9 mouse cellular contexts compared by ENCODE assay signal in the genomic region with DNA sequence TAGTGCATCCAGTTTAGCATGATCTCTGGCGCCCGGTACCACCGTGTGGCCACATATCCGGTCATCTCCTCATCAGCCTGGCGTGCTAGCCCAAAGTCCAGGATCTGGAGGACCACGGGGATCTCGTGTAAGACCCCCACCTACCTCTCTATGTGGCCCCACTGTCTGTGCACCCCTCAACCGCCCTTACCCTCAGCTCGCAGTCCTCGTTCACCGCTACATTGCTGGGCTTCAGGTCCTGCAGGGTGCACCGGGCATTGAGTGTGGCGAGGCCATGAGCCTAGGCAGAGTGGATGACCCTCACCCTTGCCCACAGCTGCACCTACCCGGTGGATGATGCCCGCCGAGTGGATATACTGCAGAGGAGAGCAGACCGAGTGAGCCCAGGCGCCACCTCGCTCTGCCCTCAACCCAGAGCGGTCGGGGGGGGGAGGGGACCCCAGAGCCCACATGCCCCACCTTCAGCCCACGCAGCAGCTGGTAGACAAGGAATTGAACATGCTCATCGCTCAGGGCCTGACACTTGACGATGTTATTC. TPM values are rescaled to one million over a fixed set of nuclear protein-coding genes. Genes with fewer than 3 reads are reported as not detected.
DNase-seq lines count a peak whose midpoint lies in the region; ATAC-seq and TF ChIP-seq lines count a peak whose summit lies in the region.
"Had no signal": no experiment of that assay in that cellular context is flagged by ENCODE, and none has a peak within 500 bp of the region (broad histone marks: within the 10 kb centered on the region; RNA-seq: fewer than 3 reads in every experiment).

No protein-coding gene starts in this region.

- H3K9me3 ChIP-seq in heart, embryonic 10.5 days = no peaks in the 10 kb centered on the region
- no peaks in the 10 kb centered on the region for H3K9me3 ChIP-seq in forebrain, embryonic 13.5 days (replicated peaks)
- H3K9me3 ChIP-seq in limb, embryonic 14.5 days (ENCODE audit: control insufficient read depth, low read length) = no peaks in the 10 kb centered on the region

- no peak for DNase-seq in heart, embryonic 10.5 days (ENCODE audit: low spot score)
- no peak for DNase-seq in heart, postnatal 36 days
- peak; percentile 18 for DNase-seq in CD4-positive helper T cell, adult 2 months (ENCODE audit: low read depth, low spot score)
- DNase-seq in limb, embryonic 14.5 days (ENCODE audit: low spot score) = no peak
- DNase-seq in right cerebral cortex, adult 18-20 months = no peak
- no peak for DNase-seq in spleen, postnatal 4 days (ENCODE audit: low spot score in 2 of 2)
- no peak for DNase-seq in gastrocnemius, adult 2 months
- DNase-seq: gastrocnemius, postnatal 36 days had no signal

- no peak for TF ChIP-seq CTCF in gastrocnemius, adult 2 months (IDR thresholded peaks at IDR 0.05)

- no peaks in the 10 kb centered on the region for H3K36me3 ChIP-seq in heart, embryonic 10.5 days
- H3K36me3 ChIP-seq in forebrain, embryonic 13.5 days (ENCODE audit: poor library complexity, severe bottlenecking) = peaks cover 41% of the 10 kb centered on the region
- no peaks in the 10 kb centered on the region for H3K36me3 ChIP-seq in limb, embryonic 14.5 days (ENCODE audit: control insufficient read depth, insufficient read depth, low read length)

- ATAC-seq in forebrain, embryonic 13.5 days = no peak
- ATAC-seq in limb, embryonic 14.5 days (ENCODE audit: low FRiP score, low read depth) = no peak

- TF ChIP-seq POLR2A in limb, embryonic 14.5 days (IDR thresholded peaks at IDR 0.05; ENCODE audit: borderline replicate concordance, extremely low read depth, insufficient read depth, insufficient read length) = no peak

- H3K4me1 ChIP-seq in heart, embryonic 10.5 days = peaks cover 53% of the 10 kb centered on the region
- H3K4me1 ChIP-seq in forebrain, embryonic 13.5 days = peaks cover 42% of the 10 kb centered on the region
- peaks cover 26% of the 10 kb centered on the region for H3K4me1 ChIP-seq in limb, embryonic 14.5 days (ENCODE audit: control insufficient read depth, insufficient read depth, low read length)

- H3K9ac ChIP-seq in forebrain, embryonic 13.5 days = no peak overlapping the region
- no peak overlapping the region for H3K9ac ChIP-seq in limb, embryonic 14.5 days (ENCODE audit: low read depth, low read length, severe bottlenecking)

- no peak overlapping the region for H3K27ac ChIP-seq in heart, embryonic 10.5 days
- H3K27ac ChIP-seq in forebrain, embryonic 13.5 days = no peak overlapping the region
- no peak overlapping the region for H3K27ac ChIP-seq in limb, embryonic 14.5 days (replicated peaks; ENCODE audit: low read depth, low read length)
- no peak overlapping the region for H3K27ac ChIP-seq in gastrocnemius, adult 2 months

- H3K27me3 ChIP-seq in heart, embryonic 10.5 days (ENCODE audit: insufficient read depth, poor library complexity, severe bottlenecking) = peaks cover 96% of the 10 kb centered on the region
- H3K27me3 ChIP-seq in forebrain, embryonic 13.5 days = no peaks in the 10 kb centered on the region
- peaks cover 34% of the 10 kb centered on the region for H3K27me3 ChIP-seq in limb, embryonic 14.5 days (ENCODE audit: control insufficient read depth, insufficient read depth, low read length)

- H3K4me3 ChIP-seq in heart, embryonic 10.5 days = peak overlapping the region; percentile 8; the same call in 1 of the 2 replicates
- H3K4me3 ChIP-seq in forebrain, embryonic 13.5 days = peak overlapping the region; percentile 75
- no peak overlapping the region; the same call in 1 of the 2 replicates for H3K4me3 ChIP-seq in limb, embryonic 14.5 days (replicated peaks; ENCODE audit: low read length)
- H3K4me3 ChIP-seq in gastrocnemius, adult 2 months = no peak overlapping the region

- intact Hi-C loops in heart, postnatal 36 days (cut with DNase I) = no loop called here
- intact Hi-C loops in gastrocnemius, adult 2 months (cut with DNase I) = no loop called here

- H3K4me2 ChIP-seq in forebrain, embryonic 13.5 days = peak overlapping the region; percentile 78
- peak overlapping the region; percentile 57; the same call in 1 of the 2 replicates for H3K4me2 ChIP-seq in limb, embryonic 14.5 days (replicated peaks; ENCODE audit: low read depth, low read length, severe bottlenecking)

- 63% methylated on average over 24 of the region's 24 CpGs for WGBS in heart, embryonic 10.5 days
- 84% methylated on average over 24 of the region's 24 CpGs for WGBS in forebrain, embryonic 13.5 days
- 74% methylated on average over 24 of the region's 24 CpGs for WGBS in limb, embryonic 14.5 days

RNA-seq across cellular contexts. Expression of gene Mapk11, which starts 3.5 kb away (rescaled TPM):
- polyA plus RNA-seq in heart, embryonic 10.5 days (2016; fragmentation: Nextera tagmentation; extraction: Ambion mirVana) = 4.2 and 4.8 TPM in 2 replicates
- 1 to 10 TPM; 1.7 to 2.0 TPM for total RNA-seq in heart, postnatal 36 days (2021)
- polyA plus RNA-seq in forebrain, embryonic 13.5 days (2015; fragmentation: Nextera tagmentation; extraction: Ambion mirVana) = 43.0 and 45.5 TPM in 2 replicates
- polyA plus RNA-seq in limb, embryonic 14.5 days (2012; rRNA removed) = 13.4 and 15.9 TPM in 2 replicates
- polyA plus RNA-seq in limb, embryonic 14.5 days (2014; fragmentation: Nextera tagmentation; extraction: Ambion mirVana) = 7.0 and 7.3 TPM in 2 replicates
- 1 to 10 TPM; 1.0 to 1.1 TPM for total RNA-seq in gastrocnemius, adult 2 months (2021)

RNA-seq across cellular contexts. Expression of gene Mapk12, which starts 5.4 kb away (rescaled TPM):
- 25.4 and 26.4 TPM in 2 replicates for polyA plus RNA-seq in heart, embryonic 10.5 days (2016; fragmentation: Nextera tagmentation; extraction: Ambion mirVana)
- total RNA-seq in heart, postnatal 36 days (2021) = 10 to 100 TPM; 21.5 to 23.7 TPM
- 9.1 and 11.7 TPM in 2 replicates for polyA plus RNA-seq in forebrain, embryonic 13.5 days (2015; fragmentation: Nextera tagmentation; extraction: Ambion mirVana)
- 13.7 and 14.9 TPM in 2 replicates for polyA plus RNA-seq in limb, embryonic 14.5 days (2012; rRNA removed)
- 5.0 and 8.3 TPM in 2 replicates for polyA plus RNA-seq in limb, embryonic 14.5 days (2014; fragmentation: Nextera tagmentation; extraction: Ambion mirVana)
- 100 to 1,000 TPM; 128 TPM for total RNA-seq in gastrocnemius, adult 2 months (2021)

RNA-seq across cellular contexts. Expression of gene Hdac10, which starts 17.4 kb away (rescaled TPM):
- polyA plus RNA-seq in heart, embryonic 10.5 days (2016; fragmentation: Nextera tagmentation; extraction: Ambion mirVana) = 18.5 and 19.0 TPM in 2 replicates
- 1 to 10 TPM; 7.1 to 7.4 TPM for total RNA-seq in heart, postnatal 36 days (2021)
- 22.3 and 25.4 TPM in 2 replicates for polyA plus RNA-seq in forebrain, embryonic 13.5 days (2015; fragmentation: Nextera tagmentation; extraction: Ambion mirVana)
- 38.1 and 49.4 TPM in 2 replicates for polyA plus RNA-seq in limb, embryonic 14.5 days (2012; rRNA removed)
- 18.7 and 21.8 TPM in 2 replicates for polyA plus RNA-seq in limb, embryonic 14.5 days (2014; fragmentation: Nextera tagmentation; extraction: Ambion mirVana)
- 1 to 10 TPM; 5.9 to 6.4 TPM for total RNA-seq in gastrocnemius, adult 2 months (2021)

RNA-seq across cellular contexts. Expression of gene Tubgcp6, which starts 23.0 kb away (rescaled TPM):
- 15.4 and 17.1 TPM in 2 replicates for polyA plus RNA-seq in heart, embryonic 10.5 days (2016; fragmentation: Nextera tagmentation; extraction: Ambion mirVana)
- 1 to 10 TPM; 8.6 to 8.8 TPM for total RNA-seq in heart, postnatal 36 days (2021)
- 16.8 and 19.8 TPM in 2 replicates for polyA plus RNA-seq in forebrain, embryonic 13.5 days (2015; fragmentation: Nextera tagmentation; extraction: Ambion mirVana)
- polyA plus RNA-seq in limb, embryonic 14.5 days (2012; rRNA removed) = 36.8 and 56.5 TPM in 2 replicates
- polyA plus RNA-seq in limb, embryonic 14.5 days (2014; fragmentation: Nextera tagmentation; extraction: Ambion mirVana) = 17.2 and 17.6 TPM in 2 replicates
- 1 to 10 TPM; 6.8 to 8.4 TPM for total RNA-seq in gastrocnemius, adult 2 months (2021)

RNA-seq across cellular contexts. Expression of gene Plxnb2, which starts 34.7 kb away (rescaled TPM):
- polyA plus RNA-seq in heart, embryonic 10.5 days (2016; fragmentation: Nextera tagmentation; extraction: Ambion mirVana) = 106 and 117 TPM in 2 replicates
- 100 to 1,000 TPM in 1 of 2 experiments, 10 to 100 TPM in 1; 92.4 to 100 TPM for total RNA-seq in heart, postnatal 36 days (2021)
- polyA plus RNA-seq in forebrain, embryonic 13.5 days (2015; fragmentation: Nextera tagmentation; extraction: Ambion mirVana) = 101 and 130 TPM in 2 replicates
- polyA plus RNA-seq in limb, embryonic 14.5 days (2012; rRNA removed) = 212 and 268 TPM in 2 replicates
- 170 and 183 TPM in 2 replicates for polyA plus RNA-seq in limb, embryonic 14.5 days (2014; fragmentation: Nextera tagmentation; extraction: Ambion mirVana)
- total RNA-seq in gastrocnemius, adult 2 months (2021) = 1 to 10 TPM; 8.3 to 8.7 TPM

Comparison
In these comparisons a context has a peak if more than half of its experiments do, and no peak if none do; other contexts are left out.
1. H3K4me3 ChIP-seq: peak in heart, embryonic 10.5 days (single experiment) and forebrain, embryonic 13.5 days (single experiment); none in limb, embryonic 14.5 days (single experiment) and gastrocnemius, adult 2 months (single experiment).